Mouse (Mus musculus) lung, postnatal 0 days (tissue): Measurements from ENCODE around the gene 4930583I09Rik. TPM values are rescaled to one million over a fixed set of nuclear protein-coding genes. Genes with fewer than 3 reads are reported as not detected.

Experiments
- ATAC-seq: fragments of 200-750 bp; cut with Nextera tagmentation; 2 replicates; pipeline ENCODE4 v1.8.0; 2017; ENCODE audit warnings: moderate library complexity
- DNase-seq: peaks from one replicate; pipeline ENCODE4 v3.0.0-alpha.2; 2016; ENCODE audit warnings: low spot score
- H3K27ac ChIP-seq: fragments of 300-500 bp; sonication (generic); 2 replicates; pipeline ENCODE4 v1.5.1; 2014; ENCODE audit warnings: antibody characterized with exemption, mild to moderate bottlenecking, low read length, mixed read lengths
- H3K27me3 ChIP-seq: fragments of 300-500 bp; sonication (generic); replicated peaks from 2 replicates; pipeline ENCODE4 v1.6.1; 2014; ENCODE audit warnings: low read length, mixed read lengths; ENCODE audit not compliant: insufficient read depth
- H3K36me3 ChIP-seq: fragments of 300-500 bp; sonication (generic); 2 replicates; pipeline ENCODE4 v1.6.1; 2014; ENCODE audit warnings: low read length, mixed read lengths; ENCODE audit not compliant: insufficient read depth
- H3K4me1 ChIP-seq: fragments of 300-500 bp; sonication (generic); 2 replicates; pipeline ENCODE4 v1.6.1; 2014; ENCODE audit warnings: antibody characterized with exemption, low read depth, low read length, mixed read lengths; ENCODE audit not compliant: insufficient read depth
- H3K4me2 ChIP-seq: fragments of 300-500 bp; sonication (generic); replicated peaks from 2 replicates; pipeline ENCODE4 v1.6.1; 2014; ENCODE audit warnings: low read depth, mild to moderate bottlenecking, low read length, moderate library complexity, mixed read lengths
- H3K4me3 ChIP-seq: fragments of 300-500 bp; sonication (generic); 2 replicates; pipeline ENCODE4 v1.5.1; 2014; ENCODE audit warnings: low read depth, low read length
- H3K9ac ChIP-seq: fragments of 300-500 bp; sonication (generic); replicated peaks from 2 replicates; pipeline ENCODE4 v1.6.1; 2014; ENCODE audit warnings: low read depth, mild to moderate bottlenecking
- H3K9me3 ChIP-seq: fragments of 300-500 bp; sonication (generic); 2 replicates; pipeline ENCODE4 v1.6.1; 2016; ENCODE audit warnings: low read length, mixed read lengths
- CTCF ChIP-seq: IDR thresholded peaks from 2 replicates; pipeline ENCODE4 v1.5.1; 2016; ENCODE audit warnings: antibody characterized with exemption, mild to moderate bottlenecking
- EP300 ChIP-seq: IDR thresholded peaks from 2 replicates; pipeline ENCODE4 v1.6.1; 2016; ENCODE audit warnings: antibody characterized with exemption, mild to moderate bottlenecking, control low read depth
- WGBS: fragments of 180-500 bp; shearing (Covaris S2); extraction: QIAGEN DNeasy Blood & Tissue Kit; methylation state at CpG from one replicate; pipeline ENCODE4 v1.1.7; 2014; 5-methylcytosine and 5-hydroxymethylcytosine counted together
- polyA plus RNA-seq: library from polyadenylated mRNA; unstranded; fragments of >200 nt; fragmentation: Nextera tagmentation; extraction: Ambion mirVana; gene quantifications from 2 replicates; pipeline ENCODE4 v1.2.1, GENCODE M21; 2015

Gene 4930583I09Rik
- polyA plus RNA-seq, 1 experiment from 2014 or later, result not detected

DNA sequence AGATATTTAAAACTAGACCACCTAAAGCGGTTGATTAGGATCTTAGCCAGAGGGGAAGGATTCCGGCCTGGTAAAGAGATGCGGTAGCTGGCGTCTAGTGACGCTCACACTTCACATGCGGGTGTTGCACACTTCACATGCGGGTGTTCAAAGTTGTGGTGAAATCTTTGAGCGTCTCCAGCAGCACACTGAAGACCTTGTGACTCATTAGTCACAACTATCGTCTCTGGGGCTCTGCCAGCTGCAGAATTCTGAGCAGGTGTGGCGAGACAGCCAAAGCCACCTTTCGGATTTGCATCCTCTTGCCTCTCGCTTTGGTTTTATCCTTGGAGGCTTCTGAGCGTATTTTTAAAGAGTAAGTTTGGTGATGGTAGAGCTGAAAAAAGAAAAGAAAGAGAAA lies 47.6 kb downstream of the 4930583I09Rik start:
- 72% methylated on average over 13 of the region's 13 CpGs for WGBS
- ATAC-seq (no peak; the same call in 1 of the 2 replicates), DNase-seq (peak; percentile 27)
- Histone ChIP-seq H3K9ac (no peak overlapping the region), H3K4me3 (no peak overlapping the region), H3K4me2 (no peak overlapping the region), H3K4me1 (no peaks in the 10 kb centered on the region; the same call in 1 of the 2 replicates), H3K27me3 (no peaks in the 10 kb centered on the region), H3K9me3 (no peaks in the 10 kb centered on the region), H3K36me3 (no peaks in the 10 kb centered on the region), H3K27ac (no peak overlapping the region)
- TF ChIP-seq EP300 (no peak), CTCF (no peak)

DNA sequence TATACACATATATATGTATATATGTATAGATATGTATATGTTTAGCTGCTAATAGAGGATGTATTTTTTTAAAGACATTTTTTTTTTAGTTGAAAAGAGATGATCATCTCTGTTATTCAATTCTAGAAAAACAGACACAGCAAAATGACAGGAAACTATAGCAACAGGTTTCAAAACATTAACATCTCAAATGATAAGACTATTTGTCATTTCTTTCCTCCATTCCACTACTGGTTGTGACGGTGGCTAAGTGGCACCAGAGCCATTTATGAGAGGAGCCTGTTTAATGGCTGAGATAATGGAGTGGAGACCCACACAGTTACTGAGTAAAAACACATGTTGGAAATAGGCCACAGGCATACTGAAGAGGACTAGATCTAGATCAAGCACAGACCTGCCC lies 49.9 kb downstream of the 4930583I09Rik start:
- Histone ChIP-seq H3K9me3 (no peaks in the 10 kb centered on the region), H3K27ac (no peak overlapping the region), H3K36me3 (no peaks in the 10 kb centered on the region), H3K4me3 (no peak overlapping the region), H3K9ac (no peak overlapping the region), H3K4me1 (no peaks in the 10 kb centered on the region; the same call in 1 of the 2 replicates), H3K27me3 (no peaks in the 10 kb centered on the region), H3K4me2 (no peak overlapping the region)
- 32% methylated on average over 1 of the region's 1 CpGs for WGBS
- TF ChIP-seq EP300 (no peak), CTCF (no peak)
- ATAC-seq (no peak), DNase-seq (no peak)

Other genes starting within 250 kb of the 4930583I09Rik start
- gene Man2a1, start 235.3 kb downstream of the 4930583I09Rik start, polyA plus RNA-seq, result 9.6 and 9.7 TPM in 2 replicates